Mouse (Mus musculus): Measurements from ENCODE around the gene Olfr532.
"Not testable (repeated sequence)": the region's sequence is repeated elsewhere in the genome, so short reads cannot be mapped to it uniquely, and the experiment has no call there.

The Olfr532 gene

DNA sequence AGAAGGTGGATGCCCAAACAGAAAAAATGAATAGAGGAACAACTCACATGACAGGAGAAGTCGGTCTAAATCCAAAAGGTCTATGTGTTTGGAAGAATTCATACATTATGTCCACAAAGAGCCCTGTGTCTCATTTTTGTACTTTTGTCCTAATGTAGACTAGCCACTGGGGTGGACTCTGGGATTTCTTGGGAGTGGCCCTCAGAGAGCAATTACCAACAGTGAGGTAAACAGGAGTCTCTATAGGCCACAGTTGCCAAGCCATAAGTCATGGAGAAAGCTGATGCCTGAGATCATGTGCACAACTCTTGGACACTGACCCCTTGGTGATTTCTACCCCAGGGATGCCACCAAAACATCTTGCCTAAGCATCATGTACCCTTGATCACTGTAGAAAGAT is at the start of gene Olfr532:
Gene Olfr532, minus strand, starts transcription at position 101 of the 400 bp plus-strand sequence.
- DNase-seq: no peak

DNA sequence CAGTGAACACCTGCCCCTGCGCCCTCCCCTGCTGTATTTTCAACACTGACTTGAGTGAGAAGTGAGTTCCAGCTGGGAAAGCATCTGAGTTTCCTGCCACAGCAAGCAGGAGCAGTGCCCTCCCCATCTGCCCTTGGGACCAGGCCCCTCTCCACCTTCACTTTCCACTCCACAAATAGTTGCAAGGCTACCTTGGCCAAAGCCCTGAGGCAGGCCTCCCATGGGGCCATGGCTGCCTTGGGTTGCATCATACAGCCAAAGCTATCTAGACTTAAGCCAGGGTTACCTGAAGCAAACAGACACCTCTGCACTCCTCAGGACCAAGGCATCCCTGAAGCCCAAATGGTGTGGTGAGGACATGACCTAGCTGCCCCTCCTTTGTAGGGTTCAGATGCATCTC is 41.6 kb upstream of the Olfr532 start, which contains the start of gene Olfr533:
Gene Olfr533, plus strand, starts transcription at position 301 of the 400 bp plus-strand sequence.
- not testable (repeated sequence) for DNase-seq

GRCm38 (mm10) chr7:140443141-140443540 is 21.7 kb upstream of the Olfr532 start:
- no peak for DNase-seq

GRCm38 (mm10) chr7:140402818-140403217 is 18.6 kb downstream of the Olfr532 start, which contains the start of gene Olfr531:
Olfr531 (minus strand) TSS chr7:140402918.
- no peak for DNase-seq

DNA sequence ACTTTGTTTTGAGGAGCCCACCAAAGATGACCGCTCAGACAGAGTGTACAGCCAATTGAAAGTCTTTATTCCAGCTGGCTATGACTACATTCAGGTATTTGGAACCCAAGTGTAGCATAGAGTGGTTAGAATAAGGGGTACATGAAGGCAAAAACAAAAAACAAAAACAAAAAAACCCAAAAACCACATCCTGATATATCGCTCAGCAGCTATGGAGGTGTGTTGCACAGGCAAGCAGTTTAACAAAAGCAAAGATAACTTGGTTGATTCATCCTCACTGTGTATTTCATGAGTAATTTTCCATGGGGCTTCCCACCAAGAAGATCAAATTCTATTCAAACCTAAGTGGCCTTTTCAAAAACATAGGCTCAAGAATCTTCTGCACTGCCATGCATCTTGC is 44.5 kb downstream of the Olfr532 start:
- DNase-seq: no peak

GRCm38 (mm10) chr7:140376231-140376630 is 45.2 kb downstream of the Olfr532 start, which contains the start of gene Olfr530:
Olfr530 (minus strand) TSS chr7:140376331.
- DNase-seq: no peak

GRCm38 (mm10) chr7:140374300-140374699 is 47.1 kb downstream of the Olfr532 start:
- no peak for DNase-seq

Data from heart, adult 11 months (tissue).